Mouse (Mus musculus): Measurements from ENCODE around the gene Foxa3.

DNA sequence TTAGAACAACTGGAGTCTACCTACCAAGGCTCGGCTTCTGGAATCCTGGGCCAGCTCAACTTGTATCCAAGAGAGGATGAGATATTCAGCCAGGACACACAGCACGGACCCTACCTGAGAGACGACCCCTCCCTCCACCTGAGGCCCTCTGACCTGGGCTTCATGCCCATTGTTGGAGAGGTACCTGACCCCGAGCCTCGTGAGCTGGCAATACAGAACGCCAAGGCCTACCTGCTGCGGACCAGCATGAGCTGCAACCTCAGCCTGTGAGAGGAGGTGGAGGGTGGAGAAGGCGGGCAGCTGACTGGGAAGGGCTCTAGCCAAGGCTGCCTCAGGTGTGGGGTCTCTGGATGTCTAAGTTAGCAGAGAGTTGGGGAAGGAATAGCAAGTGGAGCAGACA lies 31.8 kb upstream of the Foxa3 start:
- TF ChIP-seq CTCF (IDR thresholded peaks at IDR 0.05; ENCODE audit: low read depth): no peak
- TF ChIP-seq EP300 (IDR thresholded peaks at IDR 0.05; ENCODE audit: low read depth): no peak
